Mouse (Mus musculus) cerebellum, adult 9-11 months (tissue): ENCODE measurements around the gene Rps6ka3.

Source experiments
- DNase-seq: peaks from one replicate; pipeline ENCODE4 v3.0.0; 2022

Gene Rps6ka3

DNA sequence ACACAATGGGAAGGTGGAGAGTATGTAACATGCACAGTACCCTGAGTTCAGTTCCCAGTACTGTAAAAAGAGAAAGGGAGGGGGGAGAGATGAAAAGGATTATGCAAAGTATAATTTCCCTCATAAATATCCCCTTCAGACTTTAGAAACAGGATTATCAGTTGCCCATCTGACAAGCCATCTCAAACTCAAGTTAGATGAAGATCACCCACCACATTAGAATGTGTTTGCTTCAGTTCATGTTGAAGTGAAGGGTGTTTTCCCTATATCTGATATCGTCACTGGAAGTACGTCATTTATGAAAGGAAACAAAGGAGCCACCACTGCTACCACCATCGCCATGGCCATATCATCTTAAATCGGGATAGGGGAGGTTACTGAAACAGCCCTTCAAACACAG lies at the start of gene Rps6ka3:
TSS of gene Rps6ka3 (plus strand) at position 301 of the 400 bp plus-strand sequence.
- no peak for DNase-seq

DNA sequence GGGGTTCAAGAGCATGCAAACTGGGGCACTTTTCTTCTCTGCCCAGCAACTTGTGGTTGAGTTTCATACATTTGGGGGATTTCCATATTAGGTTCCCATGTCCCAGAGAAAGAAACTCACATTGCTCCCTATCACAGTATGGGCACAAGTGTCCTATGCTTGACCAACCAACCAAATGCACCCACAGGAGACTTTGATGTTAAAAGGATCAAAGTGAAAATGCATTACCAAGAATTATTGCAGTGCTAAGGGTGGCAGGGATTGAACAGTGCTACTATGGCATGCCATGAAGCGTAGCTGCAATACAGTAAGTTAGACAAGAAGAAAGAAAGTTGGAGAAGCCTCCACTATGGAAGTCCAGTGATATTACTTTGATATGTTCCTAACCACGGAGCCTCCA lies 40.9 kb upstream of the Rps6ka3 start:
- DNase-seq: no peak

DNA sequence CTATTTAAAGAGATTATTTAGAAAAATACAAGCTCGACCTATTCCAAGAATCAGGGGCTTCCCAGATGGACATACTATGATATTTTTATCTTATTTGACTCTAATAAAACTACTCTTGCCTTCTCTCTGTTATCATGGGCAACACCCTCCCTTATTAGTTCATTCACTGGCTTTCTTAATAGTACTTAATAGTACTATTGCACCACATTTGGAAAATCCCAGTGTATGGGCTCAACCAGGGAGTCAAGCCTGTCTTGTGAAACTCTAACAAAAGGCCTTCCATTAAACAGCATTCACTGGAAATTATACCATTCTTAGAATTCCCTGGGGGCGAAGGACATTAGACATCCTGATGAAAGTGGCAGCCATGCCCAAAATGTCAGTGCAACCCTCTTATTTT lies 38.5 kb upstream of the Rps6ka3 start:
- no peak for DNase-seq

DNA sequence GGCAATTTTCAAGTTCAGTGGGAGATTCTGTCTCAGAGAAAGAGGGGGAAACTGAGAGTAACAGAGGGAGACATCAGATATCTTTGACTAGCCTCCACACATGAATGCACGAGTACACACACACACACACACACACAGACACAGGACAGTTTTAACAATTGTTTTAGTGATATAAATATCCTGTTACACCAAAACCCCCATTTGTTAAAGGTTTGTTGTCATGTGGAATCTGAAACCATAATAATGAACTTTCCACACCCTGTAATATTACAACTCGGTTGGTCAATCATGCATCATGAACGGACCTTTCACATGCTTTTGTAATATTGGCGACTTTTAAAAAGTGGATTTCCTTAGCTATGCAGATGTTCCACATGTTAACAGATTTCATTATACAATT lies 18.5 kb upstream of the Rps6ka3 start:
- no peak for DNase-seq

DNA sequence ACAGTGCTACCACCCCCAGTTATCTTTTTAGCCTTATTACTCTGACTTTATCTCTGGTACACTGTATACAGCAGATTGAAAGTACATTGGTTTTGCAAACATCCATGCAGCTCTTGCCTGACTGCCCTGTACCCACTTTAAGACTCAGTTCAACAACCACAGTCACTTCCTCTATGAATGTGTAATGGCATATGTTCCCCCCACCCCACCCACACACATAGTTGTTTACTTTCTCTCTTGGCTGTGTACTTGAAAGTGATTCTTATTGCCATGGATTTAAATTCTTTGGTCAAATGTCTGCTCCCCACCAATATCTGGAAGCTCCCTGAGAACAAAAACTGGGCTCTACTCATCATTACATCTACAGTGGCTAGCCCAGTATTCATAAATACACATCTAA lies 10.6 kb upstream of the Rps6ka3 start:
- DNase-seq: no peak

DNA sequence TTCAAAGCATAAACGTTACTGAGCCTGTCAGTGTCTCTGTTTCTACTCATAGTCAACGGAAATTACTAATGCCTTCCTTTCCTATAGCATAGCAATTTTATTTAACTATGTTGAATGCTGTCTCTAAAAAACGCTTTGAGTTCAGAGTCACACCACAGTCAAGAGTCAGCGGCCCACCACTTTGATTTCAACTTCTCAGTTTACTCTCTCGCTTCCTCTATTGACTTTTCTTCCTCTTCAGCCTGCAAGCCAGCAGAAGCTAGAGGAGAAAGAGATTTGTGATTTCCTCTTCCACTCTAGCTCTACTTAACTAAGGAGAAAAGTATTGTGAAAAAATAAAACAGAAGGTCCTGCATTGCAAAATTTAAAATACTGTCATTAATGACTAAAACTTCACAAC lies 10.0 kb upstream of the Rps6ka3 start:
- DNase-seq: no peak

DNA sequence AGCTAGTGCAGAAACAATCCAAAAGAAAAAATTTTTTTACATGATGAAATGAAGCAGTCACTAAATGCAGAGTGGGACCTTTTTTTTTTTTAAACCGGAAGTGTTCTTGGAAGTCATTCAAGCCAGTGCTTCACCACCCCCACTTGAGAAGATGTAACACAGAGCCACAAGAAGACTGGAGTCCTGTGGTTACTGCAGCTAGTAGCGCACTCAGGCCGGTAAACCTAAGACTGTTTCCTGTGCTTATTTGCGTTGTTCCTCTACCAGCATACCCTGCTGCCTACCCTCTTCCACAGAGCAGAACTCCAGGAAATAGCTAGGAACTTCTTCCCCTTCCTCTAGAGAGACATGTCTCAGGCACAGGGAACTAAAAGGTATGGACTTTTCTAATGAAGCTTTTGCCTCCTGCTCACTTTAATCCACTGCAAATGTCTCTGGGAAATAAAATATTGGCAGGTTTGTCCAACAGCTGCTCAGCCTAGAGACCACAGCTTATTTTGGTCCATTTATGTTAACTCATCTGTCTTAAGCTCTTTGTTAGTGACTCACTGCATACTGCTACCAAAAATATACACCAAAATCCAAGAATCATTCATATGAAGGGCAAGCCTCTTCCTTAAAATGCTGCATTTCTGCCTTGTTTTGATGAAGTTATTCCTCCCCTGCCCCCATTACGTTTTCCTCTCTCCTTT lies 931 bp downstream of the Rps6ka3 start:
- DNase-seq: no peak

DNA sequence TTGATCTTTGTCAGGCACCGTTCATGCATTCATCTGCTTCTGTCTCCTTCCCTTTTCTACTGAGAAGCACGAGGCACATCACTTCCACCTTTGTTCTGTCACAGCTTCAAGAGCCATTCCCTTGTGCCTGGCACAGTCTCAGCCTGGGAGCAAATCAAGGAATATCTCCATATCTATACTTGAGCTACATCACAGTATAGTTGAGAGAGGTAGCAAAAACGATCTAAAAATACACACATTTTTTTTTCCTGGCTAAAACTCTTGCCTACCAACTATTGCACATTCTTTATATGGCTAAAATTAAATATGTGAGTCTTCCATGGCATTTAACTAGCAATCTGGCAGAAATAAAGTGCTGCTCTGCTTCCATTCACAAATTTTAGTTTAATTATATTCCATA lies 5.1 kb downstream of the Rps6ka3 start:
- no peak for DNase-seq

DNA sequence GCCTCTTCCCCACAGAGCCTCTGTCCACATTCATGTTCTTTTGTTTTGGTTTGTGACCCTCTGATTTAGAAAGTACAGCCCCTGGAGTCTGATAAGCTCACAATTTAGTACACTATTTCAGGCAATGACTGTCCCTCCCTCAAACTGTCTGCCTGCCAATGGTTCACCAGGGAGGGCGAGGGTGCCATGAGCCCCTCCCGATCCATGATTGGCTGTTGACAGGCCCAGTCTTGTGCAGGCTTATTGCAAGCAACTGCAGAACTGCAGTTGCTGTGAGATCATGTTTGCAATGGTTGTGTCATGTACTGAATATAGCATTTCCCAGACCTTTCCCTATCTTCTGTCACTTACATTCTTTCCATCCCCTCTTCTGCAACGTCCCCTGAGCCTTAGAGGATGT lies 12.4 kb downstream of the Rps6ka3 start:
- DNase-seq: no peak

DNA sequence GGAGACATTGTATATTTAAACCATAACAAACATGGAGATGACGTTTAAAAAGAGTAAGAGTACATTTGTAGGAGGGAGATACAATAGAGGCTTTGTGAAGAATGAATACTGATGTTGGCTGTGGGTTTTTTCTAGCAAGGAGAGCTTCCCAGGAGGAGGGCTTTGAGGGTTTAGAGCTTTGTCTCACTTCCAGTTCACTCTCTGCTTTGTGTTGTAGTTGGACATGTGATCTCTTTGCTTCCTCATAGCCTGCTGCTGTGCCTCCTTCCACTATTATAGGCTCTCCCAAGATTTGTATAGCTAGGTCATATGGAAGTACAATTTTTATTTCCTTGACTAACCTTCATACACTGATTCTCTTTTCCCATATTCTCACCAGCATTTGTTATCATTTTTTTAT lies 27.2 kb downstream of the Rps6ka3 start:
- no peak for DNase-seq

DNA sequence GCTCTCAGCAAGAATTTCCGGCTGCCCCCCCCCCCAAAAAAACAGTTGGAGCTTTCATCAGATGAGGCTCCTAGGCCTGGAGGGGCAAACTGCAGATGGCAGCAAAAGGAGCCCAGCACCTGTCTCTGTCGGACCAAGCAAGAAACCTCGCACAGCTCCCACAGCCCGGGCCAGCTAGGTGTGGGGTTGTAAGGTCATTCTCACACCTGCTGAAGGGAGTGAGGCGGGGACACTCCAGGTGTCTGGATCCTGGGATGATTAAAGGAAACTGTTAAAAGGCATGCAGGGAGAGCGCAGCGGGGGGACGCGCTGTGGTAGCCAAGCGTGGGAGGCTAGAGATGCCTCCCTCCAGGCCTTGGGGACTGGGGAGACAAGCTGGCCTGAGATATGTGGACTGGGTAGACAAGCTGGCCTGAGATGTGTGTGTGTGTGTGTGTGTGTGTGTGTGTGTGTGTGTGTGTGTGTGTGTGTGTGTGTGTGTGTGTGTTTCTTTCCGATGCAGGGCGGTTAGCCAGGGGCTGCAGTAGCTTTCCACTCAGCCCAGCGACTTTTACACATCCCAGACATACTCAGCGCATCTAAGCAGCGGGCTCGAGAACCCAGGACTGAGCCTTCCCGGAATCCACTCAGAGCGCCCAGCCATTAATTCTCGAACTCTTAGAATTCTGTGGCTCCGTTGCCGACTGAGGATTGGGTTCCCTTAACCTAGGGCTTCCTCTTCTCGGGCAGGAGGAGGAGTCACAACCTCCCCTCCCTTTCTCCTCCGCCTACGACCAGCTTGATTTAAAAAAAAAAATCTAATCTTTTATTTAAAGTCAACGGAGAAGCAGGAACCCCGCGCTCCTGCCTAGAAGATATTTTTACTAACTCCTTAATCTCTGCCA lies 44.1 kb downstream of the Rps6ka3 start:
- DNase-seq: peak; percentile 66

DNA sequence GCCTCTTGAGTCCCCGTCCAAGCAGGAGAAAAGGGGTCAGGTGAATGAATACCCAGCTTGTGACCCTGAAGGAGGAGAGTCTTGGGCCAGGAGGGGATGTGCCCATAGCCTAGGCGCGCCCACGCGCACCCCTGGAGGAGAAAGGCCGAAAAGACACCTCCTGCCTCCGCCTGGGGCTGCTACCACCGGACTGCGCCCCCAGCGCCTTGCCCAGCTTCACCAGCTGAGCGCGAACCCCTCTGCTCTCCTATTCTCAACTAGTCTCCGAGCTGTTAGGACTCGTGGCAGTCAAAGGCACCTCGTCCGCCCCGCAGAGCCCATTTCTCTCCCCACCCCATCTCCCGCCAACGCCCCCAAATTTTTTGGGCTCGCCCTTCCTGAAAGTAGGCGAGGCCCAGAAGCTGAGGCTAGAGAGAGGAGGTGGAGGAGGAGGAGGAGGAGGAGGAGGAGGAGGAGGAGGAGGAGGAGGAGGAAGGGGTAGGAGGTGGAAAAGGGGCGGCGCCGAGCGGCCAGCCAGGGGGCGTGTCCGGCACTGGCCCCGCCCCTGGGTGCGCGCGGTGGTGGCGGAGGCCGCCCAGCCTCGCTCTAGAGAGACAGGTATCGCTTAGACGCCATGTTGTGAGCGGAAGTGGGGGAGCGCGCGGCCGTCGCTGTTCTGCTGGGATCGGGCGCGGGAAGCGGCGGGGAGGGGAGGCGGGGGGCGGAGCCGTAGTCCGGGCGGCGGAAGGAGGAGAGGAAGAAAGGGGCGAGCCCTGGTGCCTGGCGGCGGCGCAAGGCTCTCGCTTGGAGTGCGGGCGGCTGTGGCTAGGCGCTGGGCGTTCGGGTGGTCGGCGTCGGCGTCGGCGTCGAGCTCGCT lies 45.2 kb downstream of the Rps6ka3 start:
- peak; percentile 91 for DNase-seq

DNA sequence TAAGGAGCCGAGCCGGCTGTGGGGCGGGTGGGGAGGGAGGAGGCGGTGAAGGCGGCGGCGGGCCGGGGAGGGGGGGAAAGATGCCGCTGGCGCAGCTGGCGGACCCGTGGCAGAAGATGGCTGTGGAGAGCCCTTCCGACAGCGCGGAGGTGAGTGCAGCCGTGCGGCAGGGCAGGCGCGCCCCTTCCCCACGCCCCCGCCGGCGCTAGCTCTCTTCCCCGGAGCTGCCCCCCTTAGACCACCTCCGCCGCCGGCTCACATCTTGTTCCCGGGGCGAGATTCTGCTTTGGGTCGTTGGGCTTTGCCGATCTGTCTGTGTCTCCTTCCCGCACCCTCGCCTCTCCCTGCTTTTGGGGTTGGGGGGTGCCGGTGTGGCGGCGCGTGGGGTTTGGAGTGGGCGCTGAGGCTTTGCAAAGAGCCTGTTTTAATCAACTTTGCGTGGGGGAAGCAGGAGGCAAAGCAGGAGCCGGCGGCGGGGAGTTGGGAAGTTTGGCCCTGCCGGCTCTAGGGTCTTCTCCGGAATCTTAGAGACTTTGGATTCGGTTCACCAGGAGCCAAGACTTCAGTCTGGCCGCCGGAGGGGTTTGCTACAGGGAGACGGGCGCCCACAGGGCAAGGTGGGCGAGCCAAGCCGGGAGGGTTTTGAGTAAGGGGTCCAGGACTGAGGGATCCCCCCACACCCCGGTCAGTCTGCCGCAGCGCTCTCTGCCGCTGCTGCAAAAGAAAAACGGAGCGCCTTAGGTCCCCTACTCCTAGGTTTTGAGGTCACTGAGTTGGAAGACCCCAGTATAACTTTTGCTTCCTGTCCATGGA lies 46.1 kb downstream of the Rps6ka3 start:
- peak; percentile 45 for DNase-seq

DNA sequence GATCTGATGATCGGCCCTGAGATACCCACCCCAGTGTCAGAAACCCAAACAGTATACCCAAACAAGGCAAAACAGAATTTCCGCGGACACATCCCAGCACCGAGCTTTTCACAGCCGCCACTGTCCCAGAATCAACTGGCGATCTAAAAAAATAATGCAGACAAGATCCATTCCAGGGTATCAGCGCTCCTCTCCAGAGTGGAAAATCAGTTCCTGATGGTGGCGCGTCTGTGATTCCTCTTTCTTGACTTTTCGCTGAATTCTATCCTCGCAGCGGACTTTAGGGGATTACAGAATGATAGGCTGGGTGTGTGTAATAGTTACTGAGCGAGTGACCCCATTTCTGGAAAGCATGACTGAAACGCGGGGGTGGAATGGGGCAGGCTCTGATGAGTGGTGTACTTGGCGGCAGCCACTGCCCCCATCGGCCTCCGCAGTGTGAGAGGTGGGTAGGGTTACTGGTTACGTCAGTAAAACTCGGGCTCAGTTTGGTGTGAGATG lies 46.9 kb downstream of the Rps6ka3 start:
- DNase-seq: peak; percentile 65

DNA sequence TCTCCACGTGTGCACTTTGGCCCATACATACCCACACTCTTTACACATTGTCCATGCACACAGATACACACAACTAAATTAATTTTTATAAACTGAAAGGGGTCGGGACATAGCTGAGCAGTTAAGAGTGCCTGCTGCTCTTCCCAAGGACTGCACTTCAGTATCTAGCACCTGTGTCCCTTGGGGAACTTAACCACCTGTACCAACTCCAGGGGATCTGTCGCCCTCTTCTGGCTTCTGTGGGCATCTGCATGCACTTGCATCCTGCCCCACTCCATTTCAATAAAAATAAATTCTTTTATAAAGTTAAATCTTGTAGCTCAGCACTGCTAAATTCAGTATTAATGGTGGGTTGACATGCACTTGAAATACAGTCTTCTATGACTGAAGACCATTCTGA lies 54.6 kb downstream of the Rps6ka3 start:
- peak; percentile 14 for DNase-seq

DNA sequence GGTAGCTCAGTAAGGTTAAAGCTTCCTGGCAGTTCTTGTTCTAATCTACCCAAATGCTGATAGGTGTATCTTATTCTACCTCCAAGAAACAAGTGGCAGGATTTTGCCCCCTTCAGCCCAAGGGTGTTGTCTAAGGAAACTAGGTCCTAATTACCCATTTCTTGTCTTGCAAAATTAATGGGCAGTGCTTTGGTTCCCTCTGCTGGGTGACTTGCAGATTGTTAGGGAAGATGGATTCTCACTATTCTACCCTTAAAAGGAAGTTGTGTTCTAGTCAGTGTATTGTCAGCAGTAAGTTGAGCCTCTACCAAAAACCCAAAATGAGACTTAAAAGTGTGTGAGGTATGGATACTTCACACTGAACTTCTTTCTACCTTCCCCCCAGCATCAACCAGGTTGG lies 59.0 kb downstream of the Rps6ka3 start:
- DNase-seq: peak; percentile 26

DNA sequence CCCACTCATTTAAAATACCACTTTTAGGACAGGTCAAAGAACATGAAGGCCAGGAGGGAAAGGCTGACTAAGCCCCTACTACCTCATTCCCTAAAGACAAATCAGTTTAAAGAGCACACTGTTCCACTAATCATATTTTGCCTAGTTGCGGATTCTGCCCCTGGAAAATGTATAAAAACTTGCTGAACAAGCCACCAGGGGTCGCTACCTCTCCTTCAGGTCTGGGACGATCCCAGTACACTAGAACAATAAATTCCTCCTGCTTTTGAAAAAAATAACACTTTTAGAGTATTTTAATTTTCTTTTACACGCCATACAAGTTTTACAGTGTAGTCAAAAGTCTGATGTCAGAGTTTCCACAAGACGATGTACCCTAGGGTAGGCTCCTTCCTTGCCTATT lies 76.7 kb downstream of the Rps6ka3 start:
- no peak for DNase-seq

DNA sequence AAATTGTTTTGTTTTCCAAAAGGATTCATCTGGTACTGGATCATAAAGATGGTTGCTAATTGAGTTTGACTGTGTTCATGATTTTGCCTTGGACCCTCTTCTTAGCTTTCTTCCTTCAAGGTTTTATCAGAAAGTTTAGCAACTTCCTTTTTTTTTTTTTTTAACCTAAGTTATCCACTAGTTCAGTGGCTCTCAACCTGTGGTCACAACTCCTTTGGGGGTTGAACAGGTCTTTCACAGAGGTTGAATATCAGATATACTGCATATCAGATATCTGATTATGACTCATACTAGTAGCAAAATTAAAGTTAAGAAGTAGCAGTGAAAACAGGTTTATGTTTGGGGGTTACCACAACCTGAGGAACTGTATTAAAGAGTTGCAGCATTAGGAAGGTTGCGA lies 85.8 kb downstream of the Rps6ka3 start:
- no peak for DNase-seq

DNA sequence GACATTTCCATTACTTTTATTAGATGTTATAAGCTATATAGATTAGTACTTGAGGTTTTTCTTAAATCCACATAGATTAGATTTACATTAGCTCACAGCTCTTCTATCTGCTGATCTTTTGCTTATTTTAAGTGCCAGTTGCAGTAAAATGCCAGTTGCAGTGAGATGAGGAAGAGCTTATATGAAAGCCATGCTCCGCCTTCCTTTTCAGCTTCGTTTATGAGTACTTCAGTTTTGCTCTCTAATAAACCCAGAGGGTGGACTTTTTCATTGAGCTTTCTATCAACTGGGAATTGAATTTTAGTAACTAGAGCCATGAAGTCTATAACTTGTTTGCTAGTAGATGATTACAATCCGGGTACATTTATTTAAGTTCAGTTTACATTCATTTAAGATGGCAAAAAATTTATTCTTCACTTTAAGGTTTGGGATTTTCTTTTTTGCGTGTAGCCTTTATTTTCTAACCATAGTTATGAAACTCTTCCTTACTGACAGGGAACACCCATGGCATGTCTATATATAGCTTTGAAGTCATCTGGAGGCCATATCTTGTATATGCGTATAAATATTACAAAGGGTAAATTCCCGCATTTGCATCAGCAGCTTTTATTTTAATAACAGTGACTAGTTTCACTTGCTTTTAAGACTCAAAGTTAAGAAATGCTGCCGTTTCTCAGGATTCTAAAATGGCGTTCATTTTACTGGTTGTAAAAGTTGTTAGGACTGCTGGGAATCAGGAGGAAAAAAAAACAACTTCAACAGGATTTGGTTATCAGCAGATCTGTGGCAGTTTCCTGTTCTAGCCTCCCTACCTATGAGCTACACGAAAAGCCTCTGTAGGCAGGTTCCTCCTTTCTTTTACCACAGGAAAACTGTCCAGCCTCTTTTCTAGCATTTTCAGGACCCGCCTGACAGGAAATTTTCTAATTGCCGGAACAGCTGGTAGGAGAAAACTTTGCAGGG lies 92.5 kb downstream of the Rps6ka3 start:
- DNase-seq: no peak

DNA sequence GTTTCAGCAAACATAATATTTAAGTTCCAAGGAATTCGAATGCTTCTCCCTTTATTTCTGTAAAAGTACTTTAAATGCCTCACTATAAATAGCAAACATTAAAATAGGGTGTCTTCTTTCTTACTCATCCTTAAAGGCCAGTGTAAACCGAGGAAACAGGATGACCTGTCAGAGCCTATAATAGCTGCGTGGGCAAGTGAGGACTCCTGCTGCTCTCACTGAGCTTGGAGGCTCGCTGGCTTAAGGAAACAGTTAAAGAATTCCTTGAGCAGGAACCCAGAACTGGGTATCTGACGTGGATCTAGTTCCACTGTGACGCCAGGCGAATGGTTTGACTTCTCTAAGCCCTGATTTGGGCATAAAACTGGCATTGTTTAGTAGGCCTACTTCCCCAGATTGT lies 105.2 kb downstream of the Rps6ka3 start:
- DNase-seq: no peak

DNA sequence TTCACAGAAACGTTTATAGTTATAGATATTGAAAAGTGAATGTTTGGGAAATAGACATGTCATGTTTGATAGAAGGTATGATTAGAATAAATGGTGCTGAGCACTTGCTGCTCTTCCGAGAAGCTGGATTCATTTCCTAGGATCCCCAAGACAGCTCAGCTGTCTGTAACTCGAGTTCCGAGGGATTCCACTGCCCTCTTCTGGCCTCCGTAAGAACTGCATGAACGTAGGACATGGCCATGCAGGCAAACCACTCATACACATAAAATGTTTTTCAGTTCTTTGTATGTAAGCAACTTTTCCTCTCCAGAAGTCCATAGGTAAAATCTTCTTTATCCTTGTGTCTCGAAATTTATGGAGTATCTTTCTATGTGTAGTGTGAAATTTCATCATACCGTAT lies 111.2 kb downstream of the Rps6ka3 start:
- peak; percentile 47 for DNase-seq
